Mouse (Mus musculus) liver, embryonic 14.5 days (tissue): ENCODE data around the gene Rbm33. TPM values are rescaled to one million over a fixed set of nuclear protein-coding genes. Genes with fewer than 3 reads are reported as not detected.

Experiments
- ATAC-seq: fragments of 200-750 bp; cut with Nextera tagmentation; 2 replicates; pipeline ENCODE4 v1.8.0; 2017; ENCODE audit warnings: moderate number of reproducible peaks, mild to moderate bottlenecking, moderate library complexity; ENCODE audit not compliant: insufficient read depth
- DNase-seq, 3 experiments: peaks; one replicate each; pipeline ENCODE4 v3.0.0-alpha.2; 2012 to 2013; ENCODE audit warnings: low read depth in 3 of 3, low spot score in 3 of 3
- H3K27ac ChIP-seq: fragments of 300-500 bp; sonication (generic); 2 replicates; pipeline ENCODE4 v1.5.1; 2014; ENCODE audit warnings: moderate library complexity, mild to moderate bottlenecking, control low read depth, inconsistent platforms
- H3K27me3 ChIP-seq: fragments of 300-500 bp; sonication (generic); 2 replicates; pipeline ENCODE4 v1.6.1; 2014; ENCODE audit warnings: mild to moderate bottlenecking, low read length, moderate library complexity; ENCODE audit not compliant: control insufficient read depth, insufficient read depth
- H3K36me3 ChIP-seq: fragments of 300-500 bp; sonication (generic); replicated peaks from 2 replicates; pipeline ENCODE4 v1.6.1; 2014; ENCODE audit warnings: low read depth; ENCODE audit not compliant: control insufficient read depth, insufficient read depth
- H3K4me1 ChIP-seq, 2 experiments: fragments of 200-500 bp in 1 of 2; fragments of 300-500 bp in 1 of 2; sonication (generic) in 1 of 2; replicated peaks; 2 replicates each; pipeline ENCODE4 v1.6.1; 2012 to 2014; ENCODE audit warnings: antibody characterized with exemption in 1 of 2, inconsistent platforms in 1 of 2, low read length in 1 of 2; ENCODE audit not compliant: control insufficient read depth in 2 of 2, insufficient read depth in 2 of 2
- H3K4me2 ChIP-seq: fragments of 300-500 bp; sonication (generic); 2 replicates; pipeline ENCODE4 v1.6.1; 2014; ENCODE audit warnings: low read depth, mild to moderate bottlenecking, control low read depth, moderate library complexity
- H3K4me3 ChIP-seq, 2 experiments: fragments of 200-500 bp in 1 of 2; fragments of 300-500 bp in 1 of 2; sonication (generic) in 1 of 2; 2 replicates each; pipeline ENCODE4 v1.5.1; 2012 to 2014; ENCODE audit warnings: low read depth in 2 of 2, low read length in 2 of 2, mild to moderate bottlenecking in 2 of 2, control low read depth in 1 of 2, inconsistent platforms in 1 of 2, moderate library complexity in 1 of 2; ENCODE audit not compliant: insufficient read depth in 1 of 2
- H3K9ac ChIP-seq: fragments of 300-500 bp; sonication (generic); replicated peaks from 2 replicates; pipeline ENCODE4 v1.6.1; 2014; ENCODE audit warnings: mild to moderate bottlenecking, control low read depth, moderate library complexity
- H3K9me3 ChIP-seq: fragments of 300-500 bp; sonication (generic); 2 replicates; pipeline ENCODE4 v1.6.1; 2016; ENCODE audit warnings: low read length, mixed read lengths; ENCODE audit not compliant: control insufficient read depth
- CTCF ChIP-seq: IDR thresholded peaks from 2 replicates; pipeline ENCODE4 v1.5.1; 2016; ENCODE audit warnings: antibody characterized with exemption, low read depth, control low read depth
- EP300 ChIP-seq: IDR thresholded peaks from 2 replicates; pipeline ENCODE4 v1.6.1; 2016; ENCODE audit warnings: antibody characterized with exemption, low read depth
- WGBS: fragments of 180-500 bp; shearing (Covaris S2); extraction: QIAGEN DNeasy Blood & Tissue Kit; methylation state at CpG from one replicate; pipeline ENCODE4 v1.1.7; 2014; ENCODE audit not compliant: insufficient replicate concordance; 5-methylcytosine and 5-hydroxymethylcytosine counted together
- polyA plus RNA-seq, 2 experiments: library from polyadenylated mRNA; depleted of rRNA in 1 of 2; stranded (reverse) in 1 of 2; unstranded in 1 of 2; fragments of >200 nt; fragmentation: Nextera tagmentation in 1 of 2; extraction: Ambion mirVana in 1 of 2; gene quantifications; 2 replicates each; pipeline versions ENCODE4 v1.2.1 to v1.2.3; 2012 to 2014

Rbm33 gene
- polyA plus RNA-seq, 2 experiments = 7.1 to 9.7 TPM

GRCm38 (mm10) chr5:28454546-28454945 is 137.6 kb downstream of the Rbm33 start:
- DNase-seq = no peak
- ATAC-seq = no peak
- Histone ChIP-seq H3K27ac (no peak overlapping the region), H3K4me2 (no peak overlapping the region), H3K36me3 (no peaks in the 10 kb centered on the region), H3K4me1 (no peaks in the 10 kb centered on the region), H3K9me3 (no peaks in the 10 kb centered on the region), H3K4me3 (no peak overlapping the region), H3K9ac (no peak overlapping the region), H3K27me3 (peaks cover 33% of the 10 kb centered on the region)
- TF ChIP-seq EP300 = no peak
- TF ChIP-seq CTCF = no peak
- WGBS = 63% methylated on average over 6 of the region's 6 CpGs

GRCm38 (mm10) chr5:28455721-28456120 is 138.8 kb downstream of the Rbm33 start:
- Histone ChIP-seq H3K9ac (no peak overlapping the region), H3K4me1 (no peaks in the 10 kb centered on the region), H3K4me3 (no peak overlapping the region), H3K4me2 (no peak overlapping the region), H3K36me3 (no peaks in the 10 kb centered on the region), H3K27ac (no peak overlapping the region), H3K9me3 (no peaks in the 10 kb centered on the region), H3K27me3 (peaks cover 45% of the 10 kb centered on the region)
- DNase-seq = no peak
- ATAC-seq = no peak
- 69% methylated on average over 5 of the region's 5 CpGs for WGBS
- no peak for TF ChIP-seq EP300
- TF ChIP-seq CTCF = no peak

- no peak for DNase-seq
- Histone ChIP-seq H3K4me3 (no peak overlapping the region), H3K27ac (no peak overlapping the region), H3K4me2 (no peak overlapping the region), H3K36me3 (no peaks in the 10 kb centered on the region), H3K27me3 (peaks cover 51% of the 10 kb centered on the region), H3K9me3 (no peaks in the 10 kb centered on the region), H3K9ac (no peak overlapping the region), H3K4me1 (no peaks in the 10 kb centered on the region)
- TF ChIP-seq CTCF = no peak
- no peak for TF ChIP-seq EP300
- ATAC-seq = no peak
- 41% methylated on average over 1 of the region's 1 CpGs for WGBS
Observed at GRCm38 (mm10) chr5:28456366-28456765, 139.4 kb downstream of the Rbm33 start.

GRCm38 (mm10) chr5:28457921-28458641 is 141.2 kb downstream of the Rbm33 start:
- Histone ChIP-seq H3K9me3 (no peaks in the 10 kb centered on the region), H3K27ac (no peak overlapping the region), H3K4me2 (peak overlapping the region; percentile 31; the same call in 1 of the 2 replicates), H3K4me3 (0 out of 4 replicates have a peak overlapping the region, but pooled peaks of 1 of the 2 experiments have one; percentile 14), H3K9ac (no peak overlapping the region), H3K4me1 (no peaks in the 10 kb centered on the region), H3K36me3 (no peaks in the 10 kb centered on the region), H3K27me3 (peaks cover 68% of the 10 kb centered on the region)
- ATAC-seq (no peak), DNase-seq (no peak)
- WGBS = 2% methylated on average over 95 of the region's 95 CpGs
- TF ChIP-seq EP300 = no peak
- TF ChIP-seq CTCF = no peak

GRCm38 (mm10) chr5:28458821-28459240 is 141.9 kb downstream of the Rbm33 start:
- Histone ChIP-seq H3K27me3 (peaks cover 76% of the 10 kb centered on the region), H3K36me3 (no peaks in the 10 kb centered on the region), H3K27ac (no peak overlapping the region), H3K4me2 (no peak overlapping the region), H3K4me1 (no peaks in the 10 kb centered on the region), H3K4me3 (no peak overlapping the region), H3K9ac (no peak overlapping the region), H3K9me3 (no peaks in the 10 kb centered on the region)
- no peak for ATAC-seq
- TF ChIP-seq CTCF = no peak
- TF ChIP-seq EP300 = no peak
- no peak for DNase-seq
- WGBS = 1% methylated on average over 27 of the region's 27 CpGs
